Mouse (Mus musculus): ENCODE results near the gene Med6. TPM values are rescaled to one million over a fixed set of nuclear protein-coding genes. Genes with fewer than 3 reads are reported as not detected.

Med6 gene
- total and polyA plus RNA-seq, 3 experiments = 6.8 to 13.9 (median 12.9) TPM

DNA sequence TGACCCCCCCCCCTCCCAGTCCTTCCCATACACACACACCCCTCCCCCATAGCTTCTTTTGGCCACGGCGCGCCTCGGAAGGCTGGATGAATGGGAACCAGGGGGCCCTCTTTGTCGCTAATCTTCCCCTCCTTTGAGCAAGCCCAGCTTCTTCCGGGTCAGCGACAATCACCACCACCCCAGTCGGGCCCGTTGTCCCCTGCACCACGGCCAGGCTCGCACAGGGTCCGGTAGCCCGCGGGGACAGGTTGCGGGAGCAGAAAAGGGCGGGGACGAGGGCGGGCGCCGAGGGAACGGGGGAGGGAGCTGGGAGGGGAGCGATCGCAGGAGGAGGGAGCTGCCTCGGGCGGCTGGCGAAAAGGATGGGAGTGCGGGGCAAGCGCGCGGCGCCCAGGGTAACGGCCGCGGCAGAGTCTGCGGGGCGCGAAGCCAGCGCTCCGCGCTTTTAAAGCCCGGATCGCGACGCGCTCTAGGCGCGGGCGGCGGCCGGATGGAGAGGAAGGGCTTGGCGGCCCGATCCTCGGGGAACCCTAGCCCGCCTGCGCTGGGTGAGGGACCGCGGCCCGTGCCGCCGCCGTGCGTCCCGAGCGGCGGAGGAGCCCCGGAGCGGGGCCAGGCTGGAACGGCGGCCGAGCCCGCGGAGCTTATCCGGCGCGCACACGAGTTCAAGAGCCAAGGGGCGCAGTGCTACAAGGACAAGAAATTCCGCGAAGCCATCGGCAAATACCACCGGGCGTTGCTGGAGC is 36.3 kb upstream of the Med6 start, which contains the start of gene Ttc9:
Ttc9 (plus strand) TSS at position 335 of the 746 bp plus-strand sequence.
- WGBS = under 1% methylated on average over 80 of the region's 82 CpGs
- no peak within 1 kb of the TSS for H3K27ac ChIP-seq
- peak within 1 kb of the TSS; percentile 54 for H3K9ac ChIP-seq (ENCODE audit: low read depth, low read length)
- peak; percentile 45 to 56 for DNase-seq
- TF ChIP-seq CTCF (IDR thresholded peaks at IDR 0.05) (no peak), POLR2A (IDR thresholded peaks at IDR 0.05; ENCODE audit: insufficient read depth, low read depth, low read length) (no peak), EP300 (IDR thresholded peaks at IDR 0.05; ENCODE audit: insufficient read depth, low read depth, low read length) (no peak)
- peaks cover 4% of the 10 kb centered on the region for H3K27me3 ChIP-seq (ENCODE audit: control insufficient read depth, insufficient read depth, low read length)
- peak within 1 kb of the TSS; percentile 57 for H3K4me3 ChIP-seq
- H3K4me1 ChIP-seq (ENCODE audit: control insufficient read depth, insufficient read depth, low read length) = no peaks in the 10 kb centered on the region
- no peaks in the 10 kb centered on the region for H3K36me3 ChIP-seq (ENCODE audit: control insufficient read depth, insufficient read depth, low read length)
- intact Hi-C loops (cut with DNase I) = no loop called here
- H3K79me2 ChIP-seq (replicated peaks; ENCODE audit: control insufficient read depth, insufficient read depth, low read length) = no peaks in the 10 kb centered on the region

DNA sequence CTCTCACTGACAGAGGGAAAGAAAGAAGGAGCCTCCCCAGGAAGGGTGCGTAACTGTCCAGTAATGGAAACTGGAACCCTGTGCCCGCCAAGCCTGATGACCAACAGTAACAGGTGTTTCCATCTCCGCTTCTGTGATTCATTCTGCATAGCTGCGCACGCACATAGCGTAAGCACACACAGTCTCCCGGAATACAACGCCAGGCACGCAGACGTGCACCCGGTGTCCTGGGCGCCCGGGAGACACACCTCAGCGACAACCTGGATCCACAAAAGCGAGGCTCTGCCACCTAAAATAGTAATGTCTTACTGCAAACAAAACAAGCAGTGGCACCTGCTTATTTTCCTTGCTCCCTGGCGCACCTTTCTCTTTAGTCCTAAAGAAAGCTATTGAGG is 35.7 kb upstream of the Med6 start:
- H3K27ac ChIP-seq = no peak overlapping the region
- intact Hi-C loops (cut with DNase I) = no loop called here
- H3K36me3 ChIP-seq (ENCODE audit: control insufficient read depth, insufficient read depth, low read length) = no peaks in the 10 kb centered on the region

DNA sequence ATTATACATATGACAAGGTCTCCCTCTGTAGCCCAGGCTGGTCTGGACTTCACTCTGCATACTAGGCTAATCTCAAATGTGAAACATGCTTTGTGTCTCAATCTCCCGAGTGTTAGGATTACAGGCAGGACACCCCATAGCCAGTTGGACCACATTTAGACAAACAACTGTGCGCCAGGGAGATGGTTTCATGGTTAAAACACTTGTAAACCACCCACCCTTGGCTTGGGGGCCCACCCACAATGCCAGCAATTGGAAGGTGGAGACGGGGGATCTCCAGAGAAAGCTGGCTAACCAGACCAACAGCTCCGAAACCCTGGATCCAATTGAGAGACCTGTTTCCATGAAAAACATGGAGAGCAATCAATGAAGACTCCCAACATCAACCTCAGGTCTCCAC is 33.3 kb upstream of the Med6 start:
- no peak overlapping the region for H3K27ac ChIP-seq
- H3K36me3 ChIP-seq (ENCODE audit: control insufficient read depth, insufficient read depth, low read length) = no peaks in the 10 kb centered on the region
- TF ChIP-seq POLR2A (IDR thresholded peaks at IDR 0.05; ENCODE audit: insufficient read depth, low read depth, low read length) (no peak), CTCF (IDR thresholded peaks at IDR 0.05) (no peak), EP300 (IDR thresholded peaks at IDR 0.05; ENCODE audit: insufficient read depth, low read depth, low read length) (no peak)
- no peak overlapping the region for H3K4me3 ChIP-seq
- intact Hi-C loops (cut with DNase I) = no loop called here
- DNase-seq = no peak
- no peaks in the 10 kb centered on the region for H3K4me1 ChIP-seq (ENCODE audit: control insufficient read depth, insufficient read depth, low read length)
- no peaks in the 10 kb centered on the region for H3K79me2 ChIP-seq (replicated peaks; ENCODE audit: control insufficient read depth, insufficient read depth, low read length)
- 84% methylated on average over 4 of the region's 4 CpGs for WGBS
- peaks cover 4% of the 10 kb centered on the region for H3K27me3 ChIP-seq (ENCODE audit: control insufficient read depth, insufficient read depth, low read length)
- no peak overlapping the region for H3K9ac ChIP-seq (ENCODE audit: low read depth, low read length)

More for the DNA sequence above, 35.7 kb upstream of the Med6 start:
- Histone ChIP-seq H3K9ac (ENCODE audit: low read depth, low read length) (no peak overlapping the region), H3K4me3 (no peak overlapping the region), H3K27me3 (ENCODE audit: control insufficient read depth, insufficient read depth, low read length) (peaks cover 4% of the 10 kb centered on the region), H3K4me1 (ENCODE audit: control insufficient read depth, insufficient read depth, low read length) (no peaks in the 10 kb centered on the region), H3K79me2 (replicated peaks; ENCODE audit: control insufficient read depth, insufficient read depth, low read length) (no peaks in the 10 kb centered on the region)
- DNase-seq = peak in 1 of 2 experiments; percentile 11
- 2% methylated on average over 16 of the region's 16 CpGs for WGBS
- no peak for TF ChIP-seq CTCF (IDR thresholded peaks at IDR 0.05)
- no peak for TF ChIP-seq POLR2A (IDR thresholded peaks at IDR 0.05; ENCODE audit: insufficient read depth, low read depth, low read length)
- no peak for TF ChIP-seq EP300 (IDR thresholded peaks at IDR 0.05; ENCODE audit: insufficient read depth, low read depth, low read length)

DNA sequence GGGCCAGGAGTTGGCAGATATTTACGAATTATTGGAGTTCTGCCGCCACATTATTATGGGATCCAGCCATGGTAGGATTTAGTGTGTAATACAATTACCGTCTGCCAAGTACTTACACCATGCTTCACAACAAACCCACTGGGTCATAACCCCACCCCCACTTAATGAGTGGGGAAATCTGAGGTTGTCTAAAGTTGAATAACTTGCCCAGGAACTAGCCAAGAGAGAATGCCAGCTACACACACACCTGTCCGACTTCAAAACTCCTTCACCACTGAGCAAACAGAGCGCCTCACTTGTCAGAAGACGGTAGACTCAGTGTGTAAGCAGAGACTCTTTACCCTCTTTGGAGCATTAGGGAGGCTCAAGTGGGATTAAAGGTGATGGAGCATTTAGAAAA is 32.6 kb upstream of the Med6 start:
- Histone ChIP-seq H3K27me3 (ENCODE audit: control insufficient read depth, insufficient read depth, low read length) (peaks cover 4% of the 10 kb centered on the region), H3K27ac (no peak overlapping the region), H3K4me1 (ENCODE audit: control insufficient read depth, insufficient read depth, low read length) (no peaks in the 10 kb centered on the region), H3K9ac (ENCODE audit: low read depth, low read length) (no peak overlapping the region), H3K36me3 (ENCODE audit: control insufficient read depth, insufficient read depth, low read length) (no peaks in the 10 kb centered on the region), H3K4me3 (no peak overlapping the region), H3K79me2 (replicated peaks; ENCODE audit: control insufficient read depth, insufficient read depth, low read length) (no peaks in the 10 kb centered on the region)
- DNase-seq = no peak
- 85% methylated on average over 6 of the region's 6 CpGs for WGBS
- intact Hi-C loops (cut with DNase I) = no loop called here
- TF ChIP-seq CTCF (IDR thresholded peaks at IDR 0.05) (no peak), EP300 (IDR thresholded peaks at IDR 0.05; ENCODE audit: insufficient read depth, low read depth, low read length) (no peak), POLR2A (IDR thresholded peaks at IDR 0.05; ENCODE audit: insufficient read depth, low read depth, low read length) (no peak)

DNA sequence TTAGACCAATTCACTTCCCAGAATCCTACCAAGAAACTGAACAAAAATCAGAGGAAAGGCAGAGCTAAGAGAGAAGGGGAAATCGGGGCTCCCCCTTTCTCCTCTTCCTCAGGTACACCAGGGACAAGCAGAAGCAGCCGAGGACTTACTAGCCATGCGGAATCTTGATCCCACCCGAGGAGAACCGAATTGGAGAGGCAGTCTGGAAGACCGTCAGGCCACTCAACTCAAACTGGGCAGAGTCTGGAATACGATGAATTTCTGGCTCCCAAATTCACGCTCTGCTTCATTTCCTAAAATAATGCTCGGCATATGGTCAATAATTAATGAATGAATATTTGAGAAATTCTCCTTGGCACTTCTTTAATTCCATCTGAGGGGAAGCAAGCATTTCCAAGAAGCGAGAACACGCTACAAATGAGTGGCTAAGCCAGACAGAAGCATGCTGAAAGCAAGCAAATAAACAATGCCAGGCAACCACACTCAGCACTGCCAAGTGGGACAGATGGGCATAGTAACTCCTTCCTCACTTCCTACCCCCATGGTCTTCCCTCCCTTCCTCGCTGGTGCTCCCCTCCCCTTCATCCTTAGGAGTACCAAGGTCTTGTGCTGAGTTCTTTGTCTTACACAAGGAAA is 31.5 kb upstream of the Med6 start:
- intact Hi-C loops (cut with DNase I) = no loop called here
- Histone ChIP-seq H3K4me1 (ENCODE audit: control insufficient read depth, insufficient read depth, low read length) (no peaks in the 10 kb centered on the region), H3K36me3 (ENCODE audit: control insufficient read depth, insufficient read depth, low read length) (no peaks in the 10 kb centered on the region), H3K4me3 (no peak overlapping the region), H3K27ac (no peak overlapping the region), H3K27me3 (ENCODE audit: control insufficient read depth, insufficient read depth, low read length) (peaks cover 4% of the 10 kb centered on the region), H3K79me2 (replicated peaks; ENCODE audit: control insufficient read depth, insufficient read depth, low read length) (no peaks in the 10 kb centered on the region), H3K9ac (ENCODE audit: low read depth, low read length) (no peak overlapping the region)
- no peak for TF ChIP-seq CTCF (IDR thresholded peaks at IDR 0.05)
- TF ChIP-seq POLR2A (IDR thresholded peaks at IDR 0.05; ENCODE audit: insufficient read depth, low read depth, low read length) = no peak
- no peak for TF ChIP-seq EP300 (IDR thresholded peaks at IDR 0.05; ENCODE audit: insufficient read depth, low read depth, low read length)
- DNase-seq = no peak
- WGBS = 72% methylated on average over 12 of the region's 12 CpGs

DNA sequence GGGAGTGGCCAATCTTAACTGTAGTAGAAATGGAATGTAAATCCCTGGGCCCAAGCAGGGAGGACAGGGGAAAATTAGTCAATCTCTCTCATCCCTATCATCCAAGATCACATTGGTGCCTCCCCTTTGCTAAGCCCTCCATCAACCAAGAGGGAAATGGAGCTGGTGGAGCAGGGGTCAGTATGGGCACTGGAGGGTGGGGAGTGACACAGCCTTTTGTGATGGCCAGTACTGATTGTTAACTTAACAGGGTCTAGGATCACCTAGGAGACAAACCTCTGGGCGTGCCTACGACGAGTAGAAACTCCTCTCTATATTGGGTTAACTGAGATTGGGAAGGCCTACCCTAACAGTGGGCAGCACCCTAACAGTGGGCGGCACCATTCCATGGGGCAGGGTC is 28.6 kb upstream of the Med6 start:
- no peaks in the 10 kb centered on the region for H3K27me3 ChIP-seq (ENCODE audit: control insufficient read depth, insufficient read depth, low read length)
- H3K79me2 ChIP-seq (replicated peaks; ENCODE audit: control insufficient read depth, insufficient read depth, low read length) = no peaks in the 10 kb centered on the region
- 80% methylated on average over 4 of the region's 4 CpGs for WGBS
- H3K27ac ChIP-seq = no peak overlapping the region
- no peaks in the 10 kb centered on the region for H3K4me1 ChIP-seq (ENCODE audit: control insufficient read depth, insufficient read depth, low read length)
- H3K9ac ChIP-seq (ENCODE audit: low read depth, low read length) = no peak overlapping the region
- TF ChIP-seq CTCF (IDR thresholded peaks at IDR 0.05) = no peak
- no peak for TF ChIP-seq EP300 (IDR thresholded peaks at IDR 0.05; ENCODE audit: insufficient read depth, low read depth, low read length)
- no peak for TF ChIP-seq POLR2A (IDR thresholded peaks at IDR 0.05; ENCODE audit: insufficient read depth, low read depth, low read length)
- no peak overlapping the region for H3K4me3 ChIP-seq
- no peak for DNase-seq
- H3K36me3 ChIP-seq (ENCODE audit: control insufficient read depth, insufficient read depth, low read length) = no peaks in the 10 kb centered on the region
- intact Hi-C loops (cut with DNase I) = no loop called here
